8 mouse cellular contexts compared by ENCODE assay signal in the genomic region with DNA sequence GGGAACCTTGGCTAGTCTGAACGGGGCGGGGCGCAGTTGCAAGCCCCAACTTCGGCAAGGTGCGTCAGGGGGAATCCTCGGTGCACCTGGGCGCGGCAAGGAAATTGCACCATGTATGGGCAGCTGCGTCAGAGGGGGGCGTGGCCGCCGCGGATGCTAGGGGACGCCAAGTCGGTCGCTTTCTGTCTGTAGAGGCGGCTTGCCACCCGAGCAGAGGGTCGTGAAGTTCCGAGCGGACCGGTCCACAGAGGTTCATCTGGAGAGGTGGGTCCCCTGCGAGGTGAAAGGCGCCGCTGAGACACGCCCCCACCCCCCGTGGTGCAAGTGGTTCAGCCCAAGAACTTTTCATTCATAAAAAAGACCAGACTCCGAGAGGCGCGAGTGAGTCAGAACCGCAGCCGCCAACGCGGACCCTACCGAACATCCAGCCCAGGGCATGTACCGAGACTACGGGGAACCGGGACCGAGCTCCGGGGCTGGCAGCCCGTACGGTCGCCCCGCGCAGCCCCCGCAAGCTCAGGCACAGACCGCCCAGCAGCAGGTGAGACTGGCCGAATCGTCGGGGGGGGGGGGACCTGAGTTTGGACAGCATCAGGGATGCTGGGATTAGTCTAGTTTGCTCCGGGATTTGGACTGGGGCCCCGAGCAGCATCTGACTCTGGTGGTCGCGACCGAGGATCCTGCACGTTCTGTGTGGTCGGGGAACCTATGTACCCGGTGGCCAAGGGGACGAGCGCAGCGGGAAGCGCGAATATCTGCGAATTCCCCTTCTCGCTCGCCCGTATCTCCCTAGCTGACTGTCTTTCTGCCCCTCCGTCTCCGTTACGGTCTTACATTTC. TPM values are rescaled to one million over a fixed set of nuclear protein-coding genes. Genes with fewer than 3 reads are reported as not detected.
DNase-seq lines count a peak whose midpoint lies in the region; ATAC-seq and TF ChIP-seq lines count a peak whose summit lies in the region.

A gene (plus strand): TSS at position 33 of the 839 bp plus-strand sequence.

- H3K4me2 ChIP-seq in embryonic facial prominence, embryonic 14.5 days (ENCODE audit: low read depth, low read length) = peak within 1 kb of the TSS; percentile 94
- peak within 1 kb of the TSS; percentile 95 for H3K4me2 ChIP-seq in heart, postnatal 0 days (ENCODE audit: low read depth, low read length)

- ATAC-seq in CD4-positive, CD25-positive, alpha-beta regulatory T cell, adult 4 months = peak; percentile 94
- ATAC-seq in embryonic facial prominence, embryonic 14.5 days (ENCODE audit: low read depth) = peak; percentile 70
- ATAC-seq in heart, postnatal 0 days (ENCODE audit: insufficient read depth, low read depth) = peak; percentile 36

- no peaks in the 10 kb centered on the region for H3K36me3 ChIP-seq in embryonic facial prominence, embryonic 14.5 days (ENCODE audit: control insufficient read depth, insufficient read depth, low read length)
- no peaks in the 10 kb centered on the region for H3K36me3 ChIP-seq in heart, postnatal 0 days (replicated peaks; ENCODE audit: control insufficient read depth, insufficient read depth, low read length)

- TF ChIP-seq EP300 in heart, postnatal 0 days (IDR thresholded peaks at IDR 0.05; ENCODE audit: low read depth) = no peak

- DNase-seq in adrenal gland, adult 2 months = peak; percentile 84
- peak; percentile 72 for DNase-seq in embryonic facial prominence, embryonic 14.5 days (ENCODE audit: low spot score)
- no peak for DNase-seq in heart, postnatal 0 days (ENCODE audit: low spot score)
- DNase-seq in kidney, postnatal 36 days = peak; percentile 61 to 85
- peak; percentile 68 for DNase-seq in lung, postnatal 25 days (ENCODE audit: low spot score)
- DNase-seq in right cerebral cortex, adult 2 months (ENCODE audit: low spot score in 2 of 2) = peak; percentile 74 to 80
- DNase-seq in urinary bladder, postnatal 25 days (ENCODE audit: low spot score) = peak; percentile 76

- 0 out of 2 replicates have a peak, but pooled peaks cover 4% of the 10 kb centered on the region for H3K4me1 ChIP-seq in embryonic facial prominence, embryonic 14.5 days (ENCODE audit: control insufficient read depth, insufficient read depth, low read length)
- peaks cover 16% of the 10 kb centered on the region; the same call in 1 of the 2 replicates for H3K4me1 ChIP-seq in heart, postnatal 0 days (ENCODE audit: control insufficient read depth, insufficient read depth)

- no peak within 1 kb of the TSS for H3K27ac ChIP-seq in embryonic facial prominence, embryonic 14.5 days (replicated peaks; ENCODE audit: low read depth, low read length)
- no peak within 1 kb of the TSS for H3K27ac ChIP-seq in heart, postnatal 0 days (ENCODE audit: low read depth)

- no peak for TF ChIP-seq CTCF in heart, postnatal 0 days (IDR thresholded peaks at IDR 0.05; ENCODE audit: low read depth)

- H3K4me3 ChIP-seq in embryonic facial prominence, embryonic 14.5 days (ENCODE audit: low read depth, low read length) = peak within 1 kb of the TSS; percentile 58
- peak within 1 kb of the TSS; percentile 55 for H3K4me3 ChIP-seq in heart, postnatal 0 days (ENCODE audit: low read depth, low read length)

- peaks cover 4% of the 10 kb centered on the region; the same call in 1 of the 2 replicates for H3K9me3 ChIP-seq in embryonic facial prominence, embryonic 14.5 days (ENCODE audit: control insufficient read depth, low read length)
- no peaks in the 10 kb centered on the region for H3K9me3 ChIP-seq in heart, postnatal 0 days (replicated peaks; ENCODE audit: control insufficient read depth, low read length)

- peak within 1 kb of the TSS; percentile 55 for H3K9ac ChIP-seq in embryonic facial prominence, embryonic 14.5 days (ENCODE audit: low read depth, low read length)
- no peak within 1 kb of the TSS for H3K9ac ChIP-seq in heart, postnatal 0 days (replicated peaks; ENCODE audit: low read depth, low read length)

- H3K27me3 ChIP-seq in embryonic facial prominence, embryonic 14.5 days (replicated peaks; ENCODE audit: control insufficient read depth, insufficient read depth, low read length) = peaks cover 36% of the 10 kb centered on the region
- peaks cover 32% of the 10 kb centered on the region for H3K27me3 ChIP-seq in heart, postnatal 0 days (ENCODE audit: control insufficient read depth, insufficient read depth, low read length)

- WGBS in embryonic facial prominence, embryonic 14.5 days = under 1% methylated on average over 59 of the region's 70 CpGs
- under 1% methylated on average over 64 of the region's 70 CpGs for WGBS in heart, postnatal 0 days

RNA-seq across cellular contexts. Expression of the gene that starts here (rescaled TPM):
- polyA plus RNA-seq in CD4-positive, CD25-positive, alpha-beta regulatory T cell, adult 4 months (2017; shearing (Covaris generic)) = not detected
- 1 to 10 TPM in 1 of 2 experiments, not detected in 1; 1.2 TPM for total RNA-seq in adrenal gland, adult 2 months (2021)
- polyA plus RNA-seq in adrenal gland, adult 2 months (2012; rRNA removed) = 0.06 and 0.16 TPM in 2 replicates
- polyA plus RNA-seq in embryonic facial prominence, embryonic 14.5 days (2014; fragmentation: Nextera tagmentation; extraction: Ambion mirVana) = not detected in 2 replicates
- total RNA-seq in heart, postnatal 0 days (2014; rRNA removed; ENCODE audit: low replicate concordance) = not detected in 2 replicates
- polyA plus RNA-seq in heart, postnatal 0 days (2015; fragmentation: Nextera tagmentation; extraction: Ambion mirVana) = 0.12 TPM in 1 of 2 replicates, not detected in the other

Comparison
In these comparisons a context has a peak if more than half of its experiments do, and no peak if none do; other contexts are left out.
1. Peak in ATAC-seq in CD4-positive, CD25-positive, alpha-beta regulatory T cell, adult 4 months; RNA of the gene not detected or under 1 TPM.
2. Peak in DNase-seq, ATAC-seq, H3K4me3 ChIP-seq, H3K9ac ChIP-seq and H3K4me2 ChIP-seq in embryonic facial prominence, embryonic 14.5 days; RNA of the gene not detected or under 1 TPM.
3. Peak in ATAC-seq, H3K4me3 ChIP-seq and H3K4me2 ChIP-seq in heart, postnatal 0 days; RNA of the gene not detected or under 1 TPM.
4. ATAC-seq: peak in every context shown above with its lines; median percentile 94 in CD4-positive, CD25-positive, alpha-beta regulatory T cell, adult 4 months; 70 in embryonic facial prominence, embryonic 14.5 days; 36 in heart, postnatal 0 days.